Mouse (Mus musculus) intestine, postnatal 0 days (tissue): ENCODE results near the gene Gvin1. TPM values are rescaled to one million over a fixed set of nuclear protein-coding genes. Genes with fewer than 3 reads are reported as not detected.
"Not testable (repeated sequence)": the region's sequence is repeated elsewhere in the genome, so short reads cannot be mapped to it uniquely, and the experiment has no call there.

Experiments used
- ATAC-seq: fragments of 200-750 bp; cut with Nextera tagmentation; 2 replicates; pipeline ENCODE4 v1.8.0; 2017; ENCODE audit warnings: mild to moderate bottlenecking, moderate TSS enrichment, moderate library complexity
- H3K27ac ChIP-seq: fragments of 300-500 bp; sonication (generic); 2 replicates; pipeline ENCODE4 v1.5.1; 2014; ENCODE audit warnings: mild to moderate bottlenecking, low read depth, low read length, moderate library complexity
- H3K27me3 ChIP-seq: fragments of 300-500 bp; sonication (generic); replicated peaks from 2 replicates; pipeline ENCODE4 v1.6.1; 2014; ENCODE audit warnings: low read length, mixed read lengths; ENCODE audit not compliant: control insufficient read depth, insufficient read depth
- H3K36me3 ChIP-seq: fragments of 300-500 bp; sonication (generic); 2 replicates; pipeline ENCODE4 v1.6.1; 2014; ENCODE audit warnings: mild to moderate bottlenecking, moderate library complexity; ENCODE audit not compliant: control insufficient read depth, insufficient read depth
- H3K4me1 ChIP-seq: fragments of 300-500 bp; sonication (generic); replicated peaks from 2 replicates; pipeline ENCODE4 v1.6.1; 2014; ENCODE audit warnings: antibody characterized with exemption, low read length, mixed read lengths; ENCODE audit not compliant: control insufficient read depth, insufficient read depth
- H3K4me2 ChIP-seq: fragments of 300-500 bp; sonication (generic); replicated peaks from 2 replicates; pipeline ENCODE4 v1.6.1; 2014; ENCODE audit warnings: low read depth, mild to moderate bottlenecking, moderate library complexity
- H3K4me3 ChIP-seq: fragments of 300-500 bp; sonication (generic); 2 replicates; pipeline ENCODE4 v1.5.1; 2014; ENCODE audit warnings: low read depth, low read length
- H3K9ac ChIP-seq: fragments of 300-500 bp; sonication (generic); 2 replicates; pipeline ENCODE4 v1.6.1; 2014; ENCODE audit warnings: mild to moderate bottlenecking, low read depth, low read length
- H3K9me3 ChIP-seq: fragments of 300-500 bp; sonication (generic); 2 replicates; pipeline ENCODE4 v1.6.1; 2016; ENCODE audit warnings: mixed run types; ENCODE audit not compliant: control insufficient read depth
- CTCF ChIP-seq: sonication (generic); IDR thresholded peaks from 2 replicates; pipeline ENCODE4 v1.5.1; 2016; ENCODE audit warnings: low read depth, mild to moderate bottlenecking, control low read depth, antibody characterized with exemption, moderate library complexity
- WGBS: fragments of 180-500 bp; shearing (Covaris S2); extraction: QIAGEN DNeasy Blood & Tissue Kit; methylation state at CpG from one replicate; pipeline ENCODE4 v1.1.7; 2014; 5-methylcytosine and 5-hydroxymethylcytosine counted together
- polyA plus RNA-seq: library from polyadenylated mRNA; unstranded; fragments of >200 nt; fragmentation: Nextera tagmentation; extraction: Ambion mirVana; gene quantifications from 2 replicates; pipeline ENCODE4 v1.2.1, GENCODE M21; 2015

The Gvin1 gene
- polyA plus RNA-seq = 0.63 TPM in 1 of 2 replicates, not detected in the other

DNA sequence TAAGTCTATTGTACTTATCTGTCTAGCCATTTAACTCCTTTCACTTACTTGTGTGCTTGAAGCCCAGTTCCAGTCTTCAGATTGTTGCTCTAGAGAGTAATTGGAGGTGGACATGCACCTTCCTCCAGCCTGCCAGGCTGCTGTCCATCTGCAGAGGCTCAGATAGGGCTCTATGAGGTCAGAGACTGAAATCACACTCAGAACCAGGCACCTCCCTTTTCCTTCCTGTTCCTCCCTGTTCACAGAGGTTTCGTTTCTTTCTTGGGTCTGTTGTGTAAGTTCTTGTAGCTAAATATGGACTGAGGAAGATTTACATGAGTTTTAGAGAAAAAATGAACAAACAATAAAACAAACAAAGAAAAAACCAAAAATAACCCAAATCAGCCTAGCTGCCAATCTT lies at the start of gene Gvin1:
Gene Gvin1, minus strand, starts transcription at position 150 of the 400 bp plus-strand sequence.
- H3K27me3 ChIP-seq, H3K4me1 ChIP-seq, H3K4me2 ChIP-seq, H3K4me3 ChIP-seq, H3K36me3 ChIP-seq, H3K27ac ChIP-seq, H3K9ac ChIP-seq, H3K9me3 ChIP-seq, ATAC-seq: not testable (repeated sequence)
- 61% methylated on average over 1 of the region's 1 CpGs for WGBS

- Histone ChIP-seq H3K9ac (no peak overlapping the region), H3K36me3 (no peaks in the 10 kb centered on the region), H3K9me3 (no peaks in the 10 kb centered on the region), H3K27ac (no peak overlapping the region), H3K4me1 (no peaks in the 10 kb centered on the region), H3K4me3 (no peak overlapping the region), H3K27me3 (no peaks in the 10 kb centered on the region), H3K4me2 (no peak overlapping the region)
- WGBS = 76% methylated on average over 2 of the region's 2 CpGs
- no peak for ATAC-seq
- TF ChIP-seq CTCF = no peak
Observed at GRCm38 (mm10) chr7:106251844-106252517, 36.9 kb upstream of the Gvin1 start.

GRCm38 (mm10) chr7:106248922-106249321 lies 33.8 kb upstream of the Gvin1 start:
- no peaks in the 10 kb centered on the region for H3K36me3 ChIP-seq
- TF ChIP-seq CTCF = no peak
- no peaks in the 10 kb centered on the region for H3K9me3 ChIP-seq
- H3K27ac ChIP-seq = no peak overlapping the region
- H3K4me3 ChIP-seq = no peak overlapping the region
- no peak for ATAC-seq
- no peaks in the 10 kb centered on the region for H3K27me3 ChIP-seq
- WGBS = 86% methylated on average over 2 of the region's 2 CpGs
- no peak overlapping the region for H3K4me2 ChIP-seq
- no peak overlapping the region for H3K9ac ChIP-seq
- H3K4me1 ChIP-seq = no peaks in the 10 kb centered on the region

- Histone ChIP-seq H3K4me2 (no peak overlapping the region), H3K36me3 (no peaks in the 10 kb centered on the region), H3K27me3 (no peaks in the 10 kb centered on the region), H3K4me3 (no peak overlapping the region), H3K27ac (no peak overlapping the region), H3K4me1 (no peaks in the 10 kb centered on the region), H3K9me3 (no peaks in the 10 kb centered on the region), H3K9ac (no peak overlapping the region)
- ATAC-seq = no peak
- no peak for TF ChIP-seq CTCF
- 66% methylated on average over 2 of the region's 2 CpGs for WGBS
Observed at GRCm38 (mm10) chr7:106248245-106248644, 33.1 kb upstream of the Gvin1 start.

DNA sequence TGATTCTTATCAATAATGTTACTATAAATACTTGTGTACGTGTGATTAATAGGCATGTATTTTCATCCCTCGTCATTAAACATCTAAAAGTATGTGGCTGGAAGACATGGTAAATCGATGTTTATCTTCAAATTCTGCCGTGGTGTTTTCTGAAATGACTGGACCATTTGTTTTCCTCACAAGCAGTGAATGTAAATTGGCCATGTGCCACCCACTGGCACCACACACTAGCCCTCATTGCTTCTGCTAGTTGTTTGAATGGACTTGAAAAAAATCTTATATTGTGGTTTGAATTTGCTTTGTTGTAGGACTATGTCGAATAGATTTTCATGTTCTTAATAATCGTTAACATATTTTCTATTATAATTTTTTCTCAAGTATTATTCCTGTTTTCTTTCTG lies 30.5 kb upstream of the Gvin1 start:
- Histone ChIP-seq H3K4me2 (no peak overlapping the region), H3K9me3 (no peaks in the 10 kb centered on the region), H3K4me3 (no peak overlapping the region), H3K27me3 (no peaks in the 10 kb centered on the region), H3K27ac (no peak overlapping the region), H3K36me3 (no peaks in the 10 kb centered on the region), H3K9ac (no peak overlapping the region), H3K4me1 (no peaks in the 10 kb centered on the region)
- 75% methylated on average over 6 of the region's 6 CpGs for WGBS
- TF ChIP-seq CTCF = no peak
- ATAC-seq = no peak

DNA sequence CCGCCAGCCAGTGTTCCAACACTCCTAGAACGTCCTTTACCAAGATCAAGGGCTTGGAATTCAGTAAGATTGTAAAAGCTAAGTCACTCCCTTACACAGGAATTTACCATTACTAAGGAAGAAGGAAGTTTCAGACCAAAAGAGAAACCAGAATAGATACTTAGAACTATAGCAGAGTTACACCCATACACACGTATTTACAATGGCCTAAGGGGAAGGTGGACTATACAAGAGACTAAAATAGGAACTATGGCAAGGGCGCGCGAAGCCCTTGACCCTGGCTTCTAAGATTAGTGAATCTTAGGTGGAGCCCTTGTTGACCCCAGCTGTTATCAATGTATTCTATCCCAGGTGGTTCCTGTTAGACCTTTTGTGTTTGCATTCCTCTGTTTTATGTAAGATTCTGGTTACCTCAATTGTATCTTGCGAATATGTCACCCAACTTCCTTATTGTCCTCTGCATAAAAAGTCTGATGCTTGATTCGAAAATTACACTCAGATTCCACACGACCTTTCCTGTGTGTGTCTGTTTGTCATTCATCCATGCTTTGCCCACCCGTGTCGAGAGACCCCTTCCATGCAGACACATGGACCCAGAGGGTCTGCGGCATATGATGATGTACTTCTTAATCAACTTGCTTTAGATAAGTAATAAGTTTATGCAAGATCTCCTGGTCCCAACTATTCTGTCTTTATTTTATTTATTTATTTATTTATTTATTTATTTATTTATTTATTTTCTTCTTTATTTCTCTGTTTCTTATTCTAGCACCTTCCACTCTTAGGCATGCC lies 25.6 kb upstream of the Gvin1 start:
- H3K4me1 ChIP-seq, H3K4me3 ChIP-seq, H3K9ac ChIP-seq, H3K4me2 ChIP-seq, H3K27me3 ChIP-seq, H3K9me3 ChIP-seq, H3K27ac ChIP-seq, H3K36me3 ChIP-seq, ATAC-seq: not testable (repeated sequence)
- WGBS = 90% methylated on average over 12 of the region's 12 CpGs
